Mouse (Mus musculus): Measurements from ENCODE around the gene Slfnl1. TPM values are rescaled to one million over a fixed set of nuclear protein-coding genes. Genes with fewer than 3 reads are reported as not detected.
A peak's percentile ranks its signal among the peaks of the same experiment; 100 is the strongest.

Slfnl1 gene
- polyA plus RNA-seq, 1 experiment from 2014 or later = not detected

DNA sequence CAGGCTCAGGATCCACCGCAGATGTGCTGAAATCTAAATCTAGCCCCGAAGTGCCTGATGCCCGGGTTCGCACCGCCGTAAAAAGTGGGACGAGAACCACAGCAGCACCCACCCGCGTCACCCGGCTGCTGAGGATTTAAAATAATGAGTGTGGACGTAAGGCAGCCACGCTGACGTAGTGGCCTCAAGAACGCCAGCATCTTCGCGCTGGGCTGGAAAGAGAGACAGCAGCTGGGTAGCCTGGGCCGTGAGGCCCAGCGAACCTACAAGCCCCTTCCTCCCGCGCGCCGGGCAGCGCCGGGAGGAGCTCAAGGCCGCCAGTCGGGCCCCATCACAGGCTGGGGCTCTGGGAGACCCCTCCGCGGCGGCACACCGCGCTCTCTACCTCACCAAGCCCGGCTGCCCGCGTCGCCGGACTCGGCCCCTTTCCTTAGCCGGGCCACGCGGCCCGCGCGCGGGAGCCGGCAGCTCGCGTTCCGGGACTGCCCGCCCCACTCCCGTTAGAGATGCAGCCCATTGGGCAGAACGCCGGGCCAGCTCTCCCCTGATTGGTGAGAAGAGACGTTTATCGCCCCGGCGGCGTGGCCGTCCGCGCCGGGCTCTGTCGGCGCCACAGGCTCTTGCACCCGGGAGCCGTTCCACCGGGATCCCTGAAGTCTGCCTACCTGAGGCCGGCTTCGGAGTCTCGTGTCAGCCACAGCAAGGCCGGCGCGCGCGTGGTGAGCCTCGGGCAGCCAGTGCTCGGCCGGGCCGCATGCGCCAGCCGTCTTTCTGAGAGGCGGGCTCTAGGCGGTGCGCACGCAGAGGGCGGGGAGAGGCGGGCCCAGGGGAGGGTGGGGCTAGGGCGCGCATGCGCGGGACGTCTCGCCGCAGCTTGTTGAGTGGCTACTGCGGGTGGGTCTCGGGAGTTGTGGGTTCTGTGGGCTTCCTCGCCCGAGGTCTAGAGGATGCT, 37.7 kb downstream of the Slfnl1 start, which contains the start of gene Ctps:
Gene Ctps, minus strand, starts transcription at position 791 of the 952 bp plus-strand sequence.
- ATAC-seq (ENCODE audit: insufficient read depth, low FRiP score, low TSS enrichment) (peak; percentile 97), DNase-seq (ENCODE audit: low spot score) (peak; percentile 98)
- H3K4me1 ChIP-seq (ENCODE audit: control insufficient read depth, insufficient read depth, low read length) = peaks cover 17% of the 10 kb centered on the region
- H3K36me3 ChIP-seq (ENCODE audit: control insufficient read depth, insufficient read depth, low read length) = no peaks in the 10 kb centered on the region; the same call in 1 of the 2 replicates
- H3K9me3 ChIP-seq (ENCODE audit: control insufficient read depth, low read length) = no peaks in the 10 kb centered on the region
- H3K9ac ChIP-seq (ENCODE audit: low read length) = peak within 1 kb of the TSS; percentile 88
- H3K27me3 ChIP-seq (ENCODE audit: control insufficient read depth, insufficient read depth, low read length) = no peaks in the 10 kb centered on the region
- H3K4me2 ChIP-seq (ENCODE audit: low read depth) = peak within 1 kb of the TSS; percentile 77
- under 1% methylated on average over 91 of the region's 97 CpGs for WGBS
- peak within 1 kb of the TSS; percentile 85 for H3K27ac ChIP-seq (ENCODE audit: low read depth, low read length)
- peak within 1 kb of the TSS; percentile 66 for H3K4me3 ChIP-seq (ENCODE audit: low read depth, low read length)

DNA sequence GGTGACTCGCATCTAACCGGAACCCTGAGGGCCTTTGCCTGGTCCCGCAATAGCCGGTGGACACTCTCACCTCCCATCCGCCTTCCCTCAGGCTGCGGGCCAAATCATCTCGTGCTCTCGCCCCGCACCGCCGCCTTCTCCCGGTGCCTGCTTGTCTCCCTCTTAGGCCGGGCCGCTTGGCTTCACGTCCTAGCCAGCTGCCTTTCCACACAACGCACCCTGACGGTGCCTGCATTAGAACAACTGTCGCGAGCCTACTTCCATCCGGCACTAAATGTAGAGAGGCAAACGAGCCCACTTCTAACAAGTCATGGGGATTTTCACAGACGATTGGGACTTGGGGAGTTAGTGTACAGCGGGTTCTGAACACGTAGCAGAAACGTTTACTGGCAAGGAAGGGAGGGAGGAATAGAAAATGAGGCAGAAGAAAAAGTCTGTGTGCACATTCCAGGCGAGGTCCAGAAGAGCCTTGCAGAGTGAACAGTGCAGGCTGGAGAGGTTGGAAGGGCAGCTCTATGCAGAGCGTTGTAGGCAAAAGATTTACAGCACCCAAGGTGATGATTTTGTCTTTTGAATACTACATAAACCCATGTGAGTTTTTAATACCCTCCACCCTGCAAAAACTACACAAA, 38.5 kb downstream of the Slfnl1 start:
- no peak for DNase-seq (ENCODE audit: low spot score)
- Histone ChIP-seq H3K27me3 (ENCODE audit: control insufficient read depth, insufficient read depth, low read length) (no peaks in the 10 kb centered on the region), H3K4me2 (ENCODE audit: low read depth) (peak overlapping the region; percentile 77), H3K9ac (ENCODE audit: low read length) (peak overlapping the region; percentile 88), H3K4me1 (ENCODE audit: control insufficient read depth, insufficient read depth, low read length) (peaks cover 17% of the 10 kb centered on the region), H3K27ac (ENCODE audit: low read depth, low read length) (peak overlapping the region; percentile 85), H3K9me3 (ENCODE audit: control insufficient read depth, low read length) (no peaks in the 10 kb centered on the region), H3K36me3 (ENCODE audit: control insufficient read depth, insufficient read depth, low read length) (no peaks in the 10 kb centered on the region), H3K4me3 (ENCODE audit: low read depth, low read length) (peak overlapping the region; percentile 66)
- under 1% methylated on average over 27 of the region's 27 CpGs for WGBS
- ATAC-seq (ENCODE audit: insufficient read depth, low FRiP score, low TSS enrichment) = peak; percentile 65

DNA sequence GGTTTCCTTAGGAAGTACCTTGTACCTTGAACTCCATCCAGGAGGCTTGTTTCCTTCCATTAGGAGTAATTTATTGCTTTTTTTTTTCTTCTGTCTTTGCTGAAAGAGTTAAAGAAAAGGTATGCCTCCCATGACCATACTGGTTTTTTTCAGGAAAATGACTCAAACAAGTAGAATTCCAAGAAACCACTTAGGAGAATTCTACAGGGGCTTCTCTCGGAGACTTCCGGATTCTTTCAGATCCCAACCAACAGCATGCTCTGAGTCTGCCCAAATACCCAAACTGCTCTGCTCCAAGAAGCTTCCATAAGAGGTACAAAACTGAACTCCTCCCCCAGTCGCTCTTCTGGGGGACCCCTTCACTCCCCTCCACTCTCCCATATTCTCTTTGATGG, 39.0 kb downstream of the Slfnl1 start:
- H3K36me3 ChIP-seq (ENCODE audit: control insufficient read depth, insufficient read depth, low read length) = no peaks in the 10 kb centered on the region
- peak overlapping the region; percentile 77 for H3K4me2 ChIP-seq (ENCODE audit: low read depth)
- no peak overlapping the region for H3K27ac ChIP-seq (ENCODE audit: low read depth, low read length)
- no peak overlapping the region for H3K4me3 ChIP-seq (ENCODE audit: low read depth, low read length)
- H3K4me1 ChIP-seq (ENCODE audit: control insufficient read depth, insufficient read depth, low read length) = peaks cover 17% of the 10 kb centered on the region
- H3K27me3 ChIP-seq (ENCODE audit: control insufficient read depth, insufficient read depth, low read length) = no peaks in the 10 kb centered on the region
- WGBS = 84% methylated on average over 3 of the region's 3 CpGs
- no peak for ATAC-seq (ENCODE audit: insufficient read depth, low FRiP score, low TSS enrichment)
- DNase-seq (ENCODE audit: low spot score) = no peak
- peak overlapping the region; percentile 88 for H3K9ac ChIP-seq (ENCODE audit: low read length)
- H3K9me3 ChIP-seq (ENCODE audit: control insufficient read depth, low read length) = no peaks in the 10 kb centered on the region

DNA sequence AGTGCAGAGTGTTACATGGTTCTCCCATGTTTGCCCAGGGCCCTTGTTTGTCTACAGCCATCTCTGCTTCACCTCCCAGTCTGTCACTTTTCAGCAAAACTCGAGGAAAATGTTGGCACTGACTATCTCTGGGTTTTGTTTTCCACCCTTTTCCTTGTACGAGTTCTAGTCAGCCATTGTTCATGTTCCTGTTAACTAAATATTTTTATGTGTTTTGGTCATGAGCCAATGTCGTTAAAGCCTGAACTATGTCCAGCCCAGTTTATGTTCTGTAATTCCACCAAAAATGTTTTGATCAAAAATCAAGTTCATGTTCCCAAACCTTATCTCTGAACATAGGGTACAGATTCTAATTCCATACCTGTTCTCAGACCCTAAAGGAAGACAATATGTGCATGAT, 39.7 kb downstream of the Slfnl1 start:
- WGBS = 84% methylated on average over 3 of the region's 3 CpGs
- DNase-seq (ENCODE audit: low spot score) = no peak

DNA sequence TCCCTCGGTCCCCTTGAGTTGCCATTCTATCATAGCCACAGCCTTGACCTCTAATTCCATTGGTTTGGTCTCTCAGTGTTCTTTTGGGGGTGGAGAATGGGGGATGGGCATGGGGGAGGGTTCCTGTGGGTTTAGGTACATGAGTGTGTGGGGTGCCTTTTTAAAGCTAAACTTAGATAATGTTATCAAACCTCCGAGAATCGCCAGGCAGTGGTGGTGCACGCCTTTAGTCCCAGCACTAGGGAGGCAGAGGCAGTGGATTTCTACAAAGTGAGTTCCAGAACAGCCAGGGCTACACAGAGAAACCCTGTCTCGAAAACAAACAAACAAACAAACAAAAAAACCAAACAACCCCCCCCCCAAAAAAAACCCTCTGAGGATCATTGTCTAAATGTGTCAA, 48.9 kb downstream of the Slfnl1 start:
- Histone ChIP-seq H3K4me3 (ENCODE audit: low read depth, low read length) (no peak overlapping the region), H3K27ac (ENCODE audit: low read depth, low read length) (no peak overlapping the region), H3K4me1 (ENCODE audit: control insufficient read depth, insufficient read depth, low read length) (no peaks in the 10 kb centered on the region), H3K4me2 (ENCODE audit: low read depth) (no peak overlapping the region), H3K9me3 (ENCODE audit: control insufficient read depth, low read length) (no peaks in the 10 kb centered on the region), H3K9ac (ENCODE audit: low read length) (no peak overlapping the region), H3K36me3 (ENCODE audit: control insufficient read depth, insufficient read depth, low read length) (no peaks in the 10 kb centered on the region), H3K27me3 (ENCODE audit: control insufficient read depth, insufficient read depth, low read length) (no peaks in the 10 kb centered on the region)
- 80% methylated on average over 5 of the region's 5 CpGs for WGBS
- ATAC-seq (ENCODE audit: insufficient read depth, low FRiP score, low TSS enrichment) (no peak), DNase-seq (ENCODE audit: low spot score) (no peak)

More for the DNA sequence above, 39.7 kb downstream of the Slfnl1 start:
- Histone ChIP-seq H3K27me3 (ENCODE audit: control insufficient read depth, insufficient read depth, low read length) (no peaks in the 10 kb centered on the region), H3K9me3 (ENCODE audit: control insufficient read depth, low read length) (no peaks in the 10 kb centered on the region), H3K36me3 (ENCODE audit: control insufficient read depth, insufficient read depth, low read length) (no peaks in the 10 kb centered on the region), H3K4me3 (ENCODE audit: low read depth, low read length) (no peak overlapping the region), H3K27ac (ENCODE audit: low read depth, low read length) (no peak overlapping the region), H3K4me1 (ENCODE audit: control insufficient read depth, insufficient read depth, low read length) (peaks cover 17% of the 10 kb centered on the region), H3K9ac (ENCODE audit: low read length) (no peak overlapping the region), H3K4me2 (ENCODE audit: low read depth) (no peak overlapping the region)
- ATAC-seq (ENCODE audit: insufficient read depth, low FRiP score, low TSS enrichment) = no peak

DNA sequence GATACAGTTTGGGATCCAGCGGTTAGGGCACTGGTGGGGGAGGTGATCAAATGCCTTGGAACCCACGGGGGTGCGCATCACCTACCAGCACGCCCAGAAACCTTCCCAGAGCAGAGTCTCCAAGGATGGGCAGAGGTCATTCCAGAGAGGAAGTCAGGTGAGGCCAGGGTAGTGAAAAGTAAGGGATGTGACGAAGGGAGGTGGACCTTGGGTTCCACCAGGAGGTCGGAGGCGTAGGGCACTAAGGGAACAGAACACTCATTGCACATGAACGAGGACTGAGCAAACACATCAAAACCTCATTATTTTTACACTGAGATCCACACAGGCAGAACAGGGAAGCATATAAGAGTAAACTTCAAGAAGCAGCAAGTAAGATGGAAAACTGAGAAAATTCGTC, 49.7 kb downstream of the Slfnl1 start:
- DNase-seq (ENCODE audit: low spot score) = no peak

More for the DNA sequence above, 49.7 kb downstream of the Slfnl1 start:
- Histone ChIP-seq H3K4me1 (ENCODE audit: control insufficient read depth, insufficient read depth, low read length) (no peaks in the 10 kb centered on the region), H3K27ac (ENCODE audit: low read depth, low read length) (no peak overlapping the region), H3K9me3 (ENCODE audit: control insufficient read depth, low read length) (no peaks in the 10 kb centered on the region), H3K27me3 (ENCODE audit: control insufficient read depth, insufficient read depth, low read length) (no peaks in the 10 kb centered on the region), H3K36me3 (ENCODE audit: control insufficient read depth, insufficient read depth, low read length) (no peaks in the 10 kb centered on the region), H3K4me2 (ENCODE audit: low read depth) (no peak overlapping the region), H3K9ac (ENCODE audit: low read length) (no peak overlapping the region), H3K4me3 (ENCODE audit: low read depth, low read length) (no peak overlapping the region)
- 87% methylated on average over 9 of the region's 9 CpGs for WGBS
- ATAC-seq (ENCODE audit: insufficient read depth, low FRiP score, low TSS enrichment) = no peak

Other genes with a start within 250 kb of the Slfnl1 start
- 0.45 and 0.62 TPM in 2 replicates for gene Foxo6, start 244.9 kb upstream of the Slfnl1 start, polyA plus RNA-seq (2014; fragmentation: Nextera tagmentation; extraction: Ambion mirVana)
- gene Scmh1, start 127.0 kb upstream of the Slfnl1 start, polyA plus RNA-seq (2014; fragmentation: Nextera tagmentation; extraction: Ambion mirVana) = 59.4 and 60.1 TPM in 2 replicates
- gene Ctps, start 38.0 kb downstream of the Slfnl1 start, polyA plus RNA-seq (2014; fragmentation: Nextera tagmentation; extraction: Ambion mirVana) = 129 and 135 TPM in 2 replicates
- not detected in 2 replicates for gene Gm8439, start 56.5 kb downstream of the Slfnl1 start, polyA plus RNA-seq (2014; fragmentation: Nextera tagmentation; extraction: Ambion mirVana)
- gene Cited4, start 134.3 kb downstream of the Slfnl1 start, polyA plus RNA-seq (2014; fragmentation: Nextera tagmentation; extraction: Ambion mirVana) = 6.4 and 7.3 TPM in 2 replicates
- 2.9 and 3.3 TPM in 2 replicates for gene Kcnq4, start 216.4 kb downstream of the Slfnl1 start, polyA plus RNA-seq (2014; fragmentation: Nextera tagmentation; extraction: Ambion mirVana)